Mouse (Mus musculus) brain, embryonic 14.5 days (tissue): ENCODE data around the gene Arhgdia. TPM values are rescaled to one million over a fixed set of nuclear protein-coding genes. Genes with fewer than 3 reads are reported as not detected.
"Not testable (repeated sequence)": the region's sequence is repeated elsewhere in the genome, so short reads cannot be mapped to it uniquely, and the experiment has no call there.

Source experiments
- DNase-seq: peaks from one replicate; pipeline ENCODE4 v3.0.0-alpha.2; 2011; ENCODE audit warnings: low read depth
- CTCF ChIP-seq: fragments of 200-500 bp; IDR thresholded peaks from 2 replicates; pipeline ENCODE4 v1.5.1; 2012; ENCODE audit warnings: inconsistent platforms, mild to moderate bottlenecking, moderate library complexity, borderline replicate concordance; ENCODE audit not compliant: insufficient read depth, insufficient read length; ENCODE audit errors: extremely low read depth
- POLR2A ChIP-seq: fragments of 200-500 bp; IDR thresholded peaks from 2 replicates; pipeline ENCODE4 v1.6.1; 2012; ENCODE audit warnings: mild to moderate bottlenecking, inconsistent platforms, borderline replicate concordance; ENCODE audit not compliant: poor library complexity, insufficient read depth, insufficient read length, severe bottlenecking; ENCODE audit errors: extremely low read depth
- polyA plus RNA-seq: library from polyadenylated mRNA; depleted of rRNA; stranded (reverse); fragments of >200 nt; gene quantifications from 2 replicates; pipeline ENCODE4 v1.2.3, GENCODE M21; 2012

Arhgdia gene
- polyA plus RNA-seq, 1 experiment, result 540 TPM

- DNase-seq, result no peak
- TF ChIP-seq POLR2A (no peak), CTCF (no peak)
Observed at GRCm38 (mm10) chr11:120575046-120575445, 6.4 kb downstream of the Arhgdia start.

GRCm38 (mm10) chr11:120574278-120574600 is 7.2 kb downstream of the Arhgdia start:
- no peak for DNase-seq
- TF ChIP-seq POLR2A, result no peak
- TF ChIP-seq CTCF, result no peak

GRCm38 (mm10) chr11:120573585-120574277 is 7.7 kb downstream of the Arhgdia start:
- no peak for DNase-seq
- TF ChIP-seq POLR2A (no peak), CTCF (no peak)

DNA sequence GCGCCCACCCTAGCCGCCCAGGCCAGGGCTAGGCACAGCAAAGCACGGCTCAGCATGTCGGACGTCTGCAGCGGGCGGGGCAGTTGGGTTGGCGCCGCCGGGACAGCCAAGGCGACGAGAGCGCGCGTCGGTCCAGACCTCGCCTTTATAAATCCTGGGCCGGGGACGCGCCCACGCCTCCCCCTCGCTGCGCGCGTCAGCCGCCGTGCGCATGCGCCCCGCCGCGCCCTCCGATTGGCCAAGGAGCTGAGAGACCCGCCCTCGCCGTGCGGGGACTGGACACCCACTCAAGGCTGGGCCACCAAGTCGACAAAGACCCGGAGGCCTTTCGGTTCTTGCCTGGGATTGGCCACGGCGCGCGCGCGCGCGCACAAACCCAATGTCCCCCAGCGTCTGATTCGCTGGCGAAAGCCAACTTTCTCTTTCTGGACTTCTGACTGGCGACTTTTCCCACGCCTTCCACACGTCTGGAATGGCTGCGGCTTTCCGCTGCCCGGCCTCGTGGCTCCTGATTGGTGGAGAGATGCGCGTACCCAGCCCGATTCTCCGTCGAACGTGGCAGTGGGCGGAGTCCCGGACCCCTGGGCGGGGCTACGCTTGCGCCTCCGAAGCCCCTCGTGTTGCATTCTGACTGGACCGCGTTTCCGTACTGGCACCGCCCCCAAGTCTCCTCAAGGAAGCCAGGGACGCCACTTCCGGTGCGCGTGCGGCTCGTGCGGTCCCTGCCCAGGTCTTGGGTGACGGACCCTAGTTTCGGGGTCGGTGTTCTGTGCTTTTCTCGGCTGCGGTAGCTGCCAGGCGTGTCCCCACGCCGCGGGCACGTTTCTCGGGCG is 8.5 kb downstream of the Arhgdia start, which contains the start of gene P4hb:
Gene P4hb, minus strand, starts transcription at position 502 of the 833 bp plus-strand sequence.
- peak; percentile 93 for TF ChIP-seq POLR2A
- TF ChIP-seq CTCF, result no peak
- peak; percentile 100 for DNase-seq

- no peak for TF ChIP-seq CTCF
- TF ChIP-seq POLR2A, result no peak
- DNase-seq, result no peak
Observed at GRCm38 (mm10) chr11:120572417-120572751, 9.0 kb downstream of the Arhgdia start.

GRCm38 (mm10) chr11:120571754-120572416 is 9.5 kb downstream of the Arhgdia start:
- peak; percentile 19 for DNase-seq
- TF ChIP-seq CTCF (no peak), POLR2A (no peak)

DNA sequence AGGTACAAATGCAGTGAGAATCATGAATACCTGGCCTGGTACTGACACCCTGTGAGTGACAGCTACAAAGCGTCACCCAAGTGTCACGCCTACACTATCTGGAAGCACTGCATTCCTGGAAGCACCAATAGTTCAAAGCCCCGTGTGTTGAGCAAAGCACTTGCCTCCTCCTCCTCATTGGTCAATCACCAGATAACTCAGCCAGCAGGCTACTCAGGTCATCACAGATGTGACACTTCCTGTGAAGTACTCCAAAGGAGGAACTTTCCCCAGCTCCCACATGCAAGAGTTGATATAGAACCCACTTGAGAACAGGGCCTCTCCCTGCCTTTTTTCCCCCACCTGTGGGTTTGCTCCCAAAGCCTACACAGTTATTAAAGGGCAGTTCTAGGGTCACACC is 10.3 kb downstream of the Arhgdia start:
- TF ChIP-seq CTCF, result no peak
- no peak for TF ChIP-seq POLR2A
- DNase-seq, result no peak

- TF ChIP-seq CTCF (no peak), POLR2A (no peak)
- no peak for DNase-seq
Observed at GRCm38 (mm10) chr11:120568324-120568723, 13.1 kb downstream of the Arhgdia start.

GRCm38 (mm10) chr11:120565114-120565513 is 16.3 kb downstream of the Arhgdia start:
- DNase-seq, result no peak
- no peak for TF ChIP-seq POLR2A
- no peak for TF ChIP-seq CTCF

- DNase-seq, result no peak
- TF ChIP-seq CTCF (no peak), POLR2A (no peak)
Observed at GRCm38 (mm10) chr11:120562949-120563348, 18.5 kb downstream of the Arhgdia start.

GRCm38 (mm10) chr11:120560952-120561728 is 20.3 kb downstream of the Arhgdia start:
- DNase-seq, result no peak
- TF ChIP-seq POLR2A (no peak), CTCF (no peak)

- DNase-seq, result not testable (repeated sequence)
Observed at GRCm38 (mm10) chr11:120558843-120559242, 22.6 kb downstream of the Arhgdia start.
